Mouse (Mus musculus) mesoderm, embryonic 11.5 days (tissue): Measurements from ENCODE around the gene Mrpl46.

Experiments used
- DNase-seq: peaks from one replicate; pipeline ENCODE4 v3.0.0-alpha.2; 2012; ENCODE audit warnings: low read depth, low spot score

Gene Mrpl46

GRCm38 (mm10) chr7:78782639-78783581, at the start of gene Mrpl46, which contains the start of gene Mrps11:
Gene Mrpl46, minus strand, starts transcription at chr7:78783531.
Gene Mrps11, plus strand, starts transcription at chr7:78783119.
- DNase-seq: peak; percentile 86

GRCm38 (mm10) chr7:78827749-78828362, 44.5 kb upstream of the Mrpl46 start:
- DNase-seq: no peak

- DNase-seq: peak; percentile 54
Observed at GRCm38 (mm10) chr7:78826682-78827385, 43.5 kb upstream of the Mrpl46 start.

- no peak for DNase-seq
Observed at GRCm38 (mm10) chr7:78818336-78818735, 35.0 kb upstream of the Mrpl46 start.

GRCm38 (mm10) chr7:78814766-78815165, 31.4 kb upstream of the Mrpl46 start:
- no peak for DNase-seq

- no peak for DNase-seq
Observed at GRCm38 (mm10) chr7:78813791-78814190, 30.5 kb upstream of the Mrpl46 start.

- DNase-seq: no peak
Observed at GRCm38 (mm10) chr7:78807192-78807591, 23.9 kb upstream of the Mrpl46 start.

GRCm38 (mm10) chr7:78803841-78804240, 20.5 kb upstream of the Mrpl46 start:
- DNase-seq: no peak

- no peak for DNase-seq
Observed at GRCm38 (mm10) chr7:78799730-78800496, 16.6 kb upstream of the Mrpl46 start.

- DNase-seq: no peak
Observed at GRCm38 (mm10) chr7:78797843-78798455, 14.6 kb upstream of the Mrpl46 start.

- no peak for DNase-seq
Observed at GRCm38 (mm10) chr7:78796624-78797023, 13.3 kb upstream of the Mrpl46 start.

- DNase-seq: no peak
Observed at GRCm38 (mm10) chr7:78794571-78795092, 11.3 kb upstream of the Mrpl46 start.

GRCm38 (mm10) chr7:78793895-78794570, 10.7 kb upstream of the Mrpl46 start:
- no peak for DNase-seq

GRCm38 (mm10) chr7:78791359-78792222, 8.3 kb upstream of the Mrpl46 start:
- peak; percentile 75 for DNase-seq

GRCm38 (mm10) chr7:78787793-78788380, 4.6 kb upstream of the Mrpl46 start:
- no peak for DNase-seq

- no peak for DNase-seq
Observed at GRCm38 (mm10) chr7:78785906-78786305, 2.6 kb upstream of the Mrpl46 start.

GRCm38 (mm10) chr7:78778741-78779140, 4.6 kb downstream of the Mrpl46 start:
- no peak for DNase-seq

GRCm38 (mm10) chr7:78770936-78771335, 12.4 kb downstream of the Mrpl46 start:
- DNase-seq: no peak
